Mouse (Mus musculus) frontal cortex, postnatal 25 days (tissue): Measurements from ENCODE around the gene Igf1r.
A peak's percentile ranks its signal among the peaks of the same experiment; 100 is the strongest.

Experiments used
- DNase-seq, 2 experiments: peaks; one replicate each; pipeline ENCODE4 v3.0.0; 2022; ENCODE audit warnings: low spot score in 2 of 2

Gene Igf1r

GRCm38 (mm10) chr7:68080122-68080845, 127.7 kb downstream of the Igf1r start:
- no peak for DNase-seq

- no peak for DNase-seq
Observed at GRCm38 (mm10) chr7:68085338-68085737, 132.7 kb downstream of the Igf1r start.

- DNase-seq, result no peak
Observed at GRCm38 (mm10) chr7:68085870-68086341, 133.3 kb downstream of the Igf1r start.

- DNase-seq, result no peak
Observed at GRCm38 (mm10) chr7:68087496-68087895, 134.9 kb downstream of the Igf1r start.

- peak in 1 of 2 experiments; percentile 38 for DNase-seq
Observed at GRCm38 (mm10) chr7:68088825-68089224, 136.2 kb downstream of the Igf1r start.

- no peak for DNase-seq
Observed at GRCm38 (mm10) chr7:68089725-68090124, 137.1 kb downstream of the Igf1r start.

- DNase-seq, result no peak
Observed at GRCm38 (mm10) chr7:68090576-68090975, 137.9 kb downstream of the Igf1r start.

- no peak for DNase-seq
Observed at GRCm38 (mm10) chr7:68092304-68092978, 139.8 kb downstream of the Igf1r start.

GRCm38 (mm10) chr7:68093817-68094216, 141.2 kb downstream of the Igf1r start:
- no peak for DNase-seq

GRCm38 (mm10) chr7:68095574-68095973, 142.9 kb downstream of the Igf1r start:
- DNase-seq, result no peak

- DNase-seq, result no peak
Observed at GRCm38 (mm10) chr7:68096411-68096810, 143.8 kb downstream of the Igf1r start.

GRCm38 (mm10) chr7:68097081-68097836, 144.6 kb downstream of the Igf1r start:
- no peak for DNase-seq

GRCm38 (mm10) chr7:68098098-68098497, 145.5 kb downstream of the Igf1r start:
- peak; percentile 23 to 44 for DNase-seq

- no peak for DNase-seq
Observed at GRCm38 (mm10) chr7:68100388-68100787, 147.8 kb downstream of the Igf1r start.

GRCm38 (mm10) chr7:68102456-68103177, 150.0 kb downstream of the Igf1r start:
- no peak for DNase-seq

GRCm38 (mm10) chr7:68103178-68103530, 150.5 kb downstream of the Igf1r start:
- no peak for DNase-seq

GRCm38 (mm10) chr7:68111532-68111931, 158.9 kb downstream of the Igf1r start:
- no peak for DNase-seq

- no peak for DNase-seq
Observed at GRCm38 (mm10) chr7:68112582-68112981, 160.0 kb downstream of the Igf1r start.

- no peak for DNase-seq
Observed at GRCm38 (mm10) chr7:68114364-68114763, 161.7 kb downstream of the Igf1r start.

GRCm38 (mm10) chr7:68114983-68115715, 162.5 kb downstream of the Igf1r start:
- DNase-seq, result no peak

- no peak for DNase-seq
Observed at GRCm38 (mm10) chr7:68117567-68117966, 164.9 kb downstream of the Igf1r start.
